Mouse (Mus musculus): Measurements from ENCODE around the gene Zfp646.

- TF ChIP-seq POLR2A (IDR thresholded peaks at IDR 0.05; ENCODE audit: insufficient read depth, low read length) (no peak), CTCF (IDR thresholded peaks at IDR 0.05; ENCODE audit: low read depth, low read length) (peak; percentile 92), EP300 (IDR thresholded peaks at IDR 0.05; ENCODE audit: insufficient read depth, low read depth, low read length) (no peak)
Measured at GRCm38 (mm10) chr7:127896384-127896783, 20.4 kb downstream of the Zfp646 start.
